Comparison of ENCODE assay signal across 8 mouse cellular contexts in genomic region chr1:134989372-134989771, GRCm38 (mm10). TPM values are rescaled to one million over a fixed set of nuclear protein-coding genes. Genes with fewer than 3 reads are reported as not detected.
DNase-seq lines count a peak whose midpoint lies in the region; ATAC-seq lines count a peak whose summit lies in the region.

No protein-coding gene starts in this region.

- peaks cover 11% of the 10 kb centered on the region; the same call in 1 of the 2 replicates for H3K27me3 ChIP-seq in kidney, embryonic 16.5 days (ENCODE audit: insufficient read depth, low read length)

- 7% methylated on average over 7 of the region's 7 CpGs for WGBS in kidney, embryonic 16.5 days

- DNase-seq in kidney, adult 18-20 months = peak; percentile 72
- peak; percentile 57 for DNase-seq in adrenal gland, adult 8-10 months
- DNase-seq in embryo, embryonic 11.5 days (ENCODE audit: low read depth, low spot score) = peak; percentile 81
- DNase-seq in left cerebral cortex, postnatal 36 days (ENCODE audit: low spot score in 2 of 2) = peak; percentile 76 to 78
- DNase-seq in retina, adult 2 months (ENCODE audit: low read depth, low spot score) = peak; percentile 62
- peak; percentile 78 for DNase-seq in thymus, postnatal 25 days

- intact Hi-C loops in left cerebral cortex, postnatal 36 days (cut with DNase I) = loop anchor here (1.0 kb wide), 1 partner anchor 117 kb away; no protein-coding TSS in a partner anchor

- H3K9ac ChIP-seq in kidney, embryonic 16.5 days (replicated peaks; ENCODE audit: low read length) = no peak overlapping the region

- peaks cover 18% of the 10 kb centered on the region for H3K4me1 ChIP-seq in kidney, embryonic 16.5 days (ENCODE audit: insufficient read depth, low read length)

- H3K4me3 ChIP-seq in kidney, embryonic 16.5 days (ENCODE audit: low read length) = no peak overlapping the region

- no peaks in the 10 kb centered on the region for H3K9me3 ChIP-seq in kidney, embryonic 16.5 days (ENCODE audit: low read length)

- no peaks in the 10 kb centered on the region for H3K36me3 ChIP-seq in kidney, embryonic 16.5 days (ENCODE audit: insufficient read depth, low read length)

- no peak overlapping the region for H3K4me2 ChIP-seq in kidney, embryonic 16.5 days (replicated peaks; ENCODE audit: low read depth, low read length)

- H3K27ac ChIP-seq in kidney, embryonic 16.5 days (ENCODE audit: low read length) = no peak overlapping the region

- no peak for ATAC-seq in kidney, embryonic 16.5 days (ENCODE audit: low FRiP score, low TSS enrichment)
- ATAC-seq in hematopoietic stem cell, adult 5-6 weeks (replicated peaks in 1 of 2; ENCODE audit: insufficient read depth in 1 of 2, low FRiP score in 2 of 2, low TSS enrichment in 1 of 2, low read depth in 1 of 2, poor library complexity in 2 of 2, severe bottlenecking in 2 of 2) = peak; percentile 43 to 62; a peak in 2 of 4 replicates

RNA-seq across cellular contexts. Expression of gene Ube2t, which starts 27.0 kb away (rescaled TPM):
- polyA plus RNA-seq in kidney, embryonic 16.5 days (2015; fragmentation: Nextera tagmentation; extraction: Ambion mirVana) = 39.7 and 40.2 TPM in 2 replicates
- 1 to 10 TPM in 2 of 4 experiments, under 1 TPM in 2; 0.70 to 1.7 (median 1.1) TPM for total RNA-seq in adrenal gland, adult 8-10 months (2022)
- 16.5 and 23.0 TPM in 2 replicates for total RNA-seq in hematopoietic stem cell, adult 5-6 weeks (2017)
- 1 to 10 TPM; 2.4 to 4.2 TPM for total RNA-seq in left cerebral cortex, postnatal 36 days (2021)

RNA-seq across cellular contexts. Expression of gene Ppp1r12b, which starts 33.6 kb away (rescaled TPM):
- 5.4 and 6.1 TPM in 2 replicates for polyA plus RNA-seq in kidney, embryonic 16.5 days (2015; fragmentation: Nextera tagmentation; extraction: Ambion mirVana)
- total RNA-seq in adrenal gland, adult 8-10 months (2022) = 10 to 100 TPM; 10.3 to 23.7 (median 15.7) TPM
- 7.9 and 9.3 TPM in 2 replicates for total RNA-seq in hematopoietic stem cell, adult 5-6 weeks (2017)
- total RNA-seq in left cerebral cortex, postnatal 36 days (2021) = 10 to 100 TPM; 75.6 to 88.7 TPM
